Mouse (Mus musculus) erythroblast, embryonic 14.5 days (primary cell): ENCODE results near the gene Tnfrsf8. TPM values are rescaled to one million over a fixed set of nuclear protein-coding genes. Genes with fewer than 3 reads are reported as not detected.
"Not testable (repeated sequence)": the region's sequence is repeated elsewhere in the genome, so short reads cannot be mapped to it uniquely, and the experiment has no call there.

Source experiments
- H3K27me3 ChIP-seq: 2 replicates; pipeline ENCODE4 v1.6.1; 2012; ENCODE audit warnings: inconsistent platforms; ENCODE audit not compliant: control insufficient read depth
- H3K36me3 ChIP-seq: 2 replicates; pipeline ENCODE4 v1.6.1; 2012; ENCODE audit warnings: mild to moderate bottlenecking, inconsistent platforms; ENCODE audit not compliant: control insufficient read depth
- H3K4me1 ChIP-seq: 2 replicates; pipeline ENCODE4 v1.6.1; 2012; ENCODE audit warnings: inconsistent platforms; ENCODE audit not compliant: control insufficient read depth
- H3K4me3 ChIP-seq: replicated peaks from 2 replicates; pipeline ENCODE3; 2012; ENCODE audit warnings: moderate library complexity, mild to moderate bottlenecking, inconsistent platforms
- H3K9me3 ChIP-seq: 2 replicates; pipeline ENCODE4 v1.6.1; 2012; ENCODE audit warnings: low read length, inconsistent platforms, mixed read lengths; ENCODE audit not compliant: control insufficient read depth
- GATA1 ChIP-seq: IDR thresholded peaks from 2 replicates; pipeline ENCODE4 v1.6.1; 2012; ENCODE audit warnings: low read length, inconsistent platforms, mixed read lengths
- TAL1 ChIP-seq: IDR thresholded peaks from 3 replicates; pipeline ENCODE4 v1.6.1; 2012; ENCODE audit warnings: low read length, inconsistent platforms, mixed read lengths
- polyA plus RNA-seq: library from polyadenylated mRNA; stranded (reverse); fragments of >175 nt; gene quantifications from 2 replicates; pipeline ENCODE4 v1.2.3, GENCODE M21; 2012

Tnfrsf8 gene
- not detected in 2 replicates for polyA plus RNA-seq

GRCm38 (mm10) chr4:145314836-145315467 is at the start of gene Tnfrsf8:
TSS of gene Tnfrsf8 (minus strand) at chr4:145315164.
- peaks cover 14% of the 10 kb centered on the region for H3K27me3 ChIP-seq
- H3K4me3 ChIP-seq, result no peak within 1 kb of the TSS
- no peaks in the 10 kb centered on the region for H3K9me3 ChIP-seq
- TF ChIP-seq GATA1 (no peak), TAL1 (no peak)
- H3K4me1 ChIP-seq, result no peaks in the 10 kb centered on the region
- no peaks in the 10 kb centered on the region for H3K36me3 ChIP-seq

DNA sequence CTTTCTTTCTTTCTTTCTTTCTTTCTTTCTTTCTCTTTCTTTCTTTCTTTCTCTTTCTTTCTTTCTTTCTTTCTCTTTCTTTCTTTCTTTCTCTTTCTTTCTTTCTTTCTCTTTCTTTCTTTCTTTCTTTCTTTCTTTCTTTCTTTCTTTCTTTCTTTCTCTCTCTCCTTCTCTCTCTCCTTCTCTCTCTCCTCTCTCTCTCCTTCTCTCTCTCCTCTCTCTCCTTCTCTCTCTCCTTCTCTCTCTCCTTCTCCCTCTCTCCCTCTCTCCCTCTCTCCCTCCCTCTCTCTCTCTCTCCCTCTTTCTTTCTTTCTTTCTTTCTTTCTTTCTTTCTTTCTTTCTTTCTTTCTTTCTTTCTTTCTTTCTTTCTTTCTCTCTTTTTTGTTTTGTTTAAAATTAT is 46.7 kb upstream of the Tnfrsf8 start:
- not testable (repeated sequence) for H3K36me3 ChIP-seq, H3K4me3 ChIP-seq, H3K9me3 ChIP-seq, H3K4me1 ChIP-seq, H3K27me3 ChIP-seq

DNA sequence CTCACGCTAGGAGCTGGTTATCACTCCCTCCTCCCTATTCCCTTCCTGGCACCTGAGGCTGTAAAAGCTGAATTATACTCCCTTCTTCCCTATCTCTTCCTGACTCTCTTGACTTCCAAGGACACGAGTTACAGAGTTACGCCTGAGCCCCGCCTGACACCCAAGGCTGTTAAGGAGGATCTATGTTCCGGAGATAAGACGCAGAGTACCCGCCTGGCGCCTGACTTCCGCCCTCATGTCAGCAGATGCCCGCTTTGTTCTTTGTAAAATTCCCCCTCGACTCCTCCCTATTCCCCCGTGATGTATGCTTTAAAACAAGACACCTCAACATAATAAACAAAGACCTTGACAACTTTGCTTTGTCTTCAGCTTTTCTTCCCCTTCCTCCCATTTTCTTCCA is 46.1 kb upstream of the Tnfrsf8 start:
- no peaks in the 10 kb centered on the region for H3K36me3 ChIP-seq
- no peaks in the 10 kb centered on the region for H3K27me3 ChIP-seq
- H3K9me3 ChIP-seq, result no peaks in the 10 kb centered on the region
- no peaks in the 10 kb centered on the region for H3K4me1 ChIP-seq
- no peak overlapping the region for H3K4me3 ChIP-seq
- TF ChIP-seq TAL1 (no peak), GATA1 (no peak)

DNA sequence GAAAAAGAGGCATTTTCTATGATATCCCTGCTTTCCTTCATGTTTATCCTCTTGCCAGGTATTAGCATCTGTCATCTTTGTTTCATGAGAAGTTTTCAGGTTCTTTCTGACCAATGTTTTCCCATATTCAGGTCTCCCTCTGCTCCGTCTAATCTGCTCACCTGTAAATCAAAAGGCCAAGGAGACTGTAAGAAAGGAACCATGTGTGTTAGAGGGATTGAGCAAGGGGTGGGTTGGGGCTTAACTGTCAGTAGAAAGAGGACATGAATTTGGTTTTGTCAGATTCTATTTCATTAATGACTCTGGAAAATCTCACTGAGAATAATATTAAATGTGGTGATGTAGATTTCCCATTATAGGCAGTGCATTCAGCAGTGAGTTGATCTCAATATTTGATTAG is 45.6 kb upstream of the Tnfrsf8 start:
- Histone ChIP-seq H3K27me3 (no peaks in the 10 kb centered on the region), H3K36me3 (no peaks in the 10 kb centered on the region), H3K4me3 (no peak overlapping the region), H3K9me3 (no peaks in the 10 kb centered on the region), H3K4me1 (no peaks in the 10 kb centered on the region)
- no peak for TF ChIP-seq GATA1
- no peak for TF ChIP-seq TAL1

DNA sequence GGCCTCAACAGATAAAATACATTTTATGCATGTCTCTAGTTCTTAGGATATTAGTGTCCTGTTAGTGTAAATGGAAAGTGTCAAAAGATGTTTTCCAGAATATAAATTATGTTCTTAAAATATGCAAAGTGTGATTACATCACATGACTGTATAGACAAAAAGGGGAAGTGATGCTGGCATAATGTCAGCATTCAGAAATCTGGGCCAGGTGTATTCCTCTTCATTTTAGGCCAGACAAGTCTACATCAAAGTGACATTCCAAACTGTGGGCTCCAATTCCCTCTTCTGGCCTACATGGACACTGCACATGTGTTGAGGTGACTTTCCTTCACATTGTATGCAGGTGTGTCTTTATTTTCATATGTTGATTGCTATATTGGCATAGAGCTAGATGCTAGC is 41.3 kb upstream of the Tnfrsf8 start:
- no peaks in the 10 kb centered on the region for H3K36me3 ChIP-seq
- H3K4me1 ChIP-seq, result no peaks in the 10 kb centered on the region
- no peaks in the 10 kb centered on the region for H3K9me3 ChIP-seq
- no peak for TF ChIP-seq GATA1
- no peak for TF ChIP-seq TAL1
- H3K4me3 ChIP-seq, result no peak overlapping the region
- no peaks in the 10 kb centered on the region for H3K27me3 ChIP-seq

DNA sequence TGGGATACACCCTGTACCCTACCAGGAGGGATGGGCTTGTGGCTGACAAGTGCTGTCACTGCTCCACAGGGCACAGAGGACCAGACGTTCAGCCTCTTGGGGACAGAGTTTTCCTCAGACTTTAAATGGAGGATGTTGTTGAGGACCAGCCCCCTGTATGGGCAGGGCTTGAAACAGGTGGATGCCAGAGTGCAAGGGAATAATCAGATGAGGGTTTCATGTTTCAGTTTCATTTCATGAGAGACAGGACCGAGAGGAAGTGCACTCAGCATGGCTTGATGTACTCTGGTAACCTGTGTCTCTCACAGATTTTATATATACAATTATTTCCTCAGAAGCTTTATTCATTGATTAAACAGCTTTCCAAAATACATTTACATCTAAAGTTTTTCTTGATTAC is 38.9 kb upstream of the Tnfrsf8 start:
- Histone ChIP-seq H3K9me3 (no peaks in the 10 kb centered on the region), H3K27me3 (no peaks in the 10 kb centered on the region), H3K36me3 (no peaks in the 10 kb centered on the region), H3K4me1 (no peaks in the 10 kb centered on the region), H3K4me3 (no peak overlapping the region)
- TF ChIP-seq TAL1, result no peak
- TF ChIP-seq GATA1, result no peak

DNA sequence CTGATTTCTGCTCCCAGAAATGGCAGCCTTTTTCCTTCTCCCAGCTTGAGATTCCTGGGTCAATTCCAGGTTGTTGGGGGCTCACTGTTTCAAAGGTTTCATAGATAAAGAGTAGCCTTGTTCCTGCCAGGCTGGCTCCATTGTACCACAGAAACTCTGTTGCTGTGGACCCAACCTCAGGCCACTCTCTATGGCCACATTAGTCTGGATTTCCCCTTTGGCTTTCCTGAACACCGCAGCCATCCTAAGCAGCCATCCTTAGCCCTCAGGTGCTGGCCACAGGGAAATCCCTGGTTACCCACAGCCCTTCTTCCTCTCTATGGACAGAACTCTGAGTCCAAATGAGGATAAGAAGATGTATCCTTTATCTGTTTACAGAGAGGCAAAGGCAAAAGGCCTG is 30.0 kb upstream of the Tnfrsf8 start:
- no peaks in the 10 kb centered on the region for H3K36me3 ChIP-seq
- no peak overlapping the region for H3K4me3 ChIP-seq
- TF ChIP-seq GATA1 (no peak), TAL1 (no peak)
- H3K27me3 ChIP-seq, result no peaks in the 10 kb centered on the region
- no peaks in the 10 kb centered on the region for H3K4me1 ChIP-seq
- no peaks in the 10 kb centered on the region for H3K9me3 ChIP-seq

DNA sequence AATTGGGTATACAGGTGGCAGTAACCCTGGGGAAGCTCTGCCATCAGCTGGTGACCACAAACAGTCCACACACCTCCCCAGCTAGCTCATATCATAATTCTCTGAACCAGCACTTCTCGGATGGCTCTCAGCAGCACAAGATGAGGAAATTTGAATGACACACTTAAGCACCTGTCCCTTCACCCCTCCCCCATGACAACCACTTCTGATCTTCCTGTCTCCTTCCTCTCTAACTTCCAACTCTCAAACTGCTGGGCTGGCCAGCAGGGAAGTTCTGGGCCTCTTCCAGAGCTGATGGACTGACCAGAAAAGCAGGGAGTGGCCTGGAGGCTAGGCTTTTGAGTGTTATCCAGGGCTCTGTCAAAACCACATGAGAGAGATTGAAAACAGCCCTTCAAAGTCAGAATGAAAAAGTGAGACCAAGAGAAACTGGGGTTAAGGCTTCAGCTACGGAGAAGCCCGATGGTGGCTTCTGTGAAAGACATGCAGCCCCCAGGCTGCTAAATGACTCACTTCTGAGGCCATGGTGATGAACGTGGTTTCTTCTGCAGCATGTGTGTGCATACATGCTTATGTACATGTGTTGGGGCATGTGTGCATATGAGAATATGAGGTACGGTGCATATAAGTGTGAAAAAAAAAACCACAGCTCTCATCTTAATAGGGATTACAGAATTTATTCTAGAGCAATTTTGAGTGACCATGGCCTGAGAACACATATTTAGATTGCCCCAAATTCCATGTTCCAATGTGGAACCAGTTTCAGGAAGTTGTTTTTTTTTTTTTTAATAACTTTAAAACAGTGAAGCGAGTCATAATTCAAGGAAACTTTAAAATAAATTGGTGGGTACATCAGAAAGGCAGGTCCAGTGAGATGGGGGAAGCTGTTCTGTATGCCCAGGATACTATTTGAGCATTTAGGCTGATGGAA is 27.2 kb upstream of the Tnfrsf8 start:
- H3K36me3 ChIP-seq, result no peaks in the 10 kb centered on the region
- no peak for TF ChIP-seq GATA1
- no peaks in the 10 kb centered on the region for H3K9me3 ChIP-seq
- H3K27me3 ChIP-seq, result no peaks in the 10 kb centered on the region
- H3K4me1 ChIP-seq, result no peaks in the 10 kb centered on the region
- H3K4me3 ChIP-seq, result no peak overlapping the region

DNA sequence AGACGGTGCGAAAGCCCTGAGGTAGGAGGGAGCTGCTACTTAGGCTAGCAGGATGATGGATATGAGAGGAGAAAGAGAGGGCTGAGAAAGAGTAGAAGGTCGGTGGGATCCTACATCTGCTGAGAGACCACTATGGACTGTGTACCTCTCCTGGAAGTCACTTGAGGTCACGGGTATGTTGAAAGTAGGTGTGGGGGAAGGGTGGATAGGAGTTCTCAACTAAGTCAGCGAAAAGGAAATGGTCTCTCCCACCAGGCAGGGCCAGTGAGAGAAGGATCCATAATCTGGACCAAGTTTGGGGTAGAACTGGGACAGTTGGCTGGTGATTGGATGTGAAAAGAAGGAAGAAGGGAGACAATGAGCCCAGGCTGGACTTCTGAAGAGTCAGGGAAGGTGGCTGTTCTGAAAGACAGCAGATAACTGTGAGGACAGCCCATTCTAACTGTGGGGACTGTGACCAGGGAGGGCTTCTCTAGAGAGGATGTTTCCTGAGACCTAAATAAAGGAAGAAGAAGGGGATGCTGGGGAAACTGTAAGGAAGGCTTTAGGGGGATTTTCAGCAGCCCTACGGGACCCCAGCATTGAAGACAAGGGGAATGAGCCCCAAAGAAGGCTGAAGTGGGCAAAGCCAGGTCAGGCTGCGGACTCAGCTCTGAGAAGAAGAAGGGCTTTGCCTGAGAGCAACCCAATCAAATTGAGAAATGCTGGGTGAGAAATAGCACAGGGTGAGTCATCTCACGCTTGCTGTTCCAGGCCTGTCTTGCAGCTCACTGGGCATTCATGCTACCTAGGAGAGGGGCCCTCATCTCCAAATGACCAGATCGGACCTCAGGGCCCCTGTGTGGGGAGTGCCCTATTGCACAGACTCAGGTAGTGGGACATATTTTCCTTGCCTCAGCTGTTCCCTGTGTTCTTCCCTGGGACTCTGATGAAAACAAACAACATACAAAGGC is 23.2 kb upstream of the Tnfrsf8 start:
- TF ChIP-seq TAL1, result no peak
- no peak for TF ChIP-seq GATA1
- H3K4me1 ChIP-seq, result no peaks in the 10 kb centered on the region
- H3K4me3 ChIP-seq, result no peak overlapping the region
- H3K27me3 ChIP-seq, result no peaks in the 10 kb centered on the region
- H3K9me3 ChIP-seq, result no peaks in the 10 kb centered on the region
- no peaks in the 10 kb centered on the region for H3K36me3 ChIP-seq
